Mouse (Mus musculus) embryo, embryonic 10.5 days (tissue): ENCODE measurements around the gene Mus81.

Experiments
- DNase-seq: peaks from one replicate; pipeline ENCODE4 v3.0.0-alpha.2; 2015; ENCODE audit warnings: low spot score

Mus81 gene

GRCm38 (mm10) chr19:5444954-5445353 lies 43.2 kb downstream of the Mus81 start:
- no peak for DNase-seq

- no peak for DNase-seq
Measured at GRCm38 (mm10) chr19:5444371-5444908, 43.8 kb downstream of the Mus81 start.

- no peak for DNase-seq
Measured at GRCm38 (mm10) chr19:5433951-5434350, 54.3 kb downstream of the Mus81 start.

- peak; percentile 72 for DNase-seq
Measured at GRCm38 (mm10) chr19:5432992-5433852, 55.0 kb downstream of the Mus81 start.
